Mouse (Mus musculus) midbrain, embryonic 16.5 days (tissue): ENCODE data around the gene Nat8f3. TPM values are rescaled to one million over a fixed set of nuclear protein-coding genes. Genes with fewer than 3 reads are reported as not detected.
"Not testable (repeated sequence)": the region's sequence is repeated elsewhere in the genome, so short reads cannot be mapped to it uniquely, and the experiment has no call there.

ENCODE experiments used
- ATAC-seq: fragments of 200-750 bp; cut with Nextera tagmentation; 2 replicates; pipeline ENCODE4 v1.8.0; 2017; ENCODE audit warnings: moderate TSS enrichment
- H3K27ac ChIP-seq: fragments of 300-500 bp; sonication (generic); 2 replicates; pipeline ENCODE4 v1.5.1; 2014; ENCODE audit warnings: mild to moderate bottlenecking, low read length, mixed read lengths
- H3K27me3 ChIP-seq: fragments of 300-500 bp; sonication (generic); 2 replicates; pipeline ENCODE4 v1.6.1; 2014; ENCODE audit warnings: low read depth, low read length, mixed read lengths; ENCODE audit not compliant: control insufficient read depth, insufficient read depth
- H3K36me3 ChIP-seq: fragments of 300-500 bp; sonication (generic); 2 replicates; pipeline ENCODE4 v1.6.1; 2014; ENCODE audit warnings: mild to moderate bottlenecking, low read length, moderate library complexity, mixed read lengths; ENCODE audit not compliant: control insufficient read depth, insufficient read depth
- H3K4me1 ChIP-seq: fragments of 300-500 bp; sonication (generic); 2 replicates; pipeline ENCODE4 v1.6.1; 2014; ENCODE audit warnings: mild to moderate bottlenecking, low read length, mixed read lengths; ENCODE audit not compliant: control insufficient read depth, insufficient read depth
- H3K4me2 ChIP-seq: fragments of 300-500 bp; sonication (generic); 2 replicates; pipeline ENCODE4 v1.6.1; 2014; ENCODE audit warnings: mild to moderate bottlenecking, low read length, mixed read lengths
- H3K4me3 ChIP-seq: fragments of 300-500 bp; sonication (generic); 2 replicates; pipeline ENCODE4 v1.5.1; 2014; ENCODE audit warnings: low read depth, mild to moderate bottlenecking, low read length, moderate library complexity, mixed read lengths
- H3K9ac ChIP-seq: fragments of 300-500 bp; sonication (generic); 2 replicates; pipeline ENCODE4 v1.6.1; 2014; ENCODE audit warnings: low read depth, low read length, mixed read lengths
- H3K9me3 ChIP-seq: fragments of 300-500 bp; sonication (generic); replicated peaks from 2 replicates; pipeline ENCODE4 v1.6.1; 2014; ENCODE audit warnings: mild to moderate bottlenecking, low read length, mixed read lengths; ENCODE audit not compliant: control insufficient read depth, poor library complexity, severe bottlenecking
- WGBS: fragments of 180-500 bp; shearing (Covaris S2); extraction: QIAGEN DNeasy Blood & Tissue Kit; methylation state at CpG from one replicate; pipeline ENCODE4 v1.1.7; 2014; 5-methylcytosine and 5-hydroxymethylcytosine counted together
- microRNA-seq: library from miRNA; unstranded; fragments of <30 nt; microRNA quantifications from one replicate; pipeline ENCODE4, GENCODE M21; 2017
- polyA plus RNA-seq: library from polyadenylated mRNA; unstranded; fragments of >200 nt; fragmentation: Nextera tagmentation; extraction: Ambion mirVana; gene quantifications from 2 replicates; pipeline ENCODE4 v1.2.1, GENCODE M21; 2015

Nat8f3 gene
- polyA plus RNA-seq, 1 experiment from 2014 or later, result 0.51 TPM

GRCm38 (mm10) chr6:85713105-85713504 is 52.4 kb downstream of the Nat8f3 start, which contains the start of gene Nat8f7:
Gene Nat8f7, minus strand, starts transcription at chr6:85713205.
- not testable (repeated sequence) for H3K9ac ChIP-seq, H3K9me3 ChIP-seq, H3K36me3 ChIP-seq, H3K4me2 ChIP-seq, H3K4me3 ChIP-seq, H3K4me1 ChIP-seq, H3K27me3 ChIP-seq, H3K27ac ChIP-seq, ATAC-seq
- WGBS, result 78% methylated on average over 9 of the region's 10 CpGs

GRCm38 (mm10) chr6:85709607-85710006 is 55.9 kb downstream of the Nat8f3 start:
- H3K9me3 ChIP-seq, H3K27ac ChIP-seq, H3K9ac ChIP-seq, H3K27me3 ChIP-seq, H3K4me2 ChIP-seq, ATAC-seq, H3K4me3 ChIP-seq, H3K36me3 ChIP-seq, H3K4me1 ChIP-seq: not testable (repeated sequence)
- WGBS, result 75% methylated on average over 1 of the region's 1 CpGs

GRCm38 (mm10) chr6:85709206-85709605 is 56.3 kb downstream of the Nat8f3 start:
- not testable (repeated sequence) for H3K4me3 ChIP-seq, H3K4me1 ChIP-seq, H3K9me3 ChIP-seq, ATAC-seq, H3K36me3 ChIP-seq, H3K4me2 ChIP-seq, H3K27me3 ChIP-seq, H3K9ac ChIP-seq, H3K27ac ChIP-seq
- WGBS, result 94% methylated on average over 5 of the region's 5 CpGs

GRCm38 (mm10) chr6:85701943-85702342 is 63.6 kb downstream of the Nat8f3 start:
- not testable (repeated sequence) for H3K27ac ChIP-seq, H3K9me3 ChIP-seq, H3K4me1 ChIP-seq, H3K4me3 ChIP-seq, ATAC-seq, H3K27me3 ChIP-seq, H3K4me2 ChIP-seq, H3K9ac ChIP-seq, H3K36me3 ChIP-seq
- 94% methylated on average over 2 of the region's 4 CpGs for WGBS

Small RNA genes lying within 50 kb of the gene (microRNA-seq; reads per million reads assigned to microRNA genes)
- not detected for gene Gm27317
- gene Mir6375, result not detected

Other genes starting within 250 kb of the Nat8f3 start
- 4.5 and 5.0 TPM in 2 replicates for gene Alms1, start 178.2 kb downstream of the Nat8f3 start, polyA plus RNA-seq
- gene Nat8f7, start 52.5 kb downstream of the Nat8f3 start, polyA plus RNA-seq, result not detected in 2 replicates
- gene Nat8f6, start 55.2 kb upstream of the Nat8f3 start, polyA plus RNA-seq, result not detected in 2 replicates
- gene Nat8f5, start 55.2 kb upstream of the Nat8f3 start, polyA plus RNA-seq, result 0.25 TPM in 1 of 2 replicates, not detected in the other
- 0.33 TPM in 1 of 2 replicates, not detected in the other for gene Nat8, start 66.3 kb upstream of the Nat8f3 start, polyA plus RNA-seq
- gene Nat8f2, start 103.4 kb upstream of the Nat8f3 start, polyA plus RNA-seq, result 0.05 TPM in 1 of 2 replicates, not detected in the other
- gene Nat8f4, start 139.1 kb upstream of the Nat8f3 start, polyA plus RNA-seq, result 7.0 TPM in 2 replicates
- 53.7 and 60.1 TPM in 2 replicates for gene Tprkb, start 146.1 kb upstream of the Nat8f3 start, polyA plus RNA-seq
- gene Nat8f1, start 149.9 kb upstream of the Nat8f3 start, polyA plus RNA-seq, result 19.9 and 23.1 TPM in 2 replicates
- 51.0 and 60.8 TPM in 2 replicates for gene Dusp11, start 195.9 kb upstream of the Nat8f3 start, polyA plus RNA-seq